Mouse (Mus musculus) v-Abl transformed pro-B cells (cell line): ENCODE measurements around the gene Fam222b.
"Not testable (repeated sequence)": the region's sequence is repeated elsewhere in the genome, so short reads cannot be mapped to it uniquely, and the experiment has no call there.

Experiments used
- in situ Hi-C, 2 experiments: fragments of 400-800 bp; cut with MboI; formaldehyde crosslinking; loops; one replicate each; pipeline ENCODE4 v1.15.1; 2025; ENCODE audit not compliant: unreplicated experiment in 2 of 2

Gene Fam222b

GRCm38 (mm10) chr11:78176905-78177331 lies 82.5 kb downstream of the Fam222b start:
- in situ Hi-C loops = loop anchor here (5.0 to 10.0 kb wide), 6 partner anchors 120 to 352 kb away; partner anchors contain the start of gene Phf12 (in 1 of the 2)

GRCm38 (mm10) chr11:78177437-78177836 lies 83.0 kb downstream of the Fam222b start:
- in situ Hi-C loops = loop anchor here (5.0 to 10.0 kb wide), 6 partner anchors 120 to 353 kb away; partner anchors contain the start of gene Phf12 (in 1 of the 2)

GRCm38 (mm10) chr11:78177903-78178858 lies 83.7 kb downstream of the Fam222b start:
- in situ Hi-C loops = loop anchor here (5.0 to 10.0 kb wide), 6 partner anchors 121 to 353 kb away; partner anchors contain the start of gene Phf12 (in 1 of the 2)

- in situ Hi-C loops = loop anchor here (5.0 to 10.0 kb wide), 6 partner anchors 122 to 354 kb away; partner anchors contain the start of gene Phf12 (in 1 of the 2)
These were observed 84.5 kb downstream of the Fam222b start for GRCm38 (mm10) chr11:78178859-78179437.

- in situ Hi-C loops = loop anchor here (5.0 to 10.0 kb wide), 6 partner anchors 122 to 355 kb away; partner anchors contain the start of gene Phf12 (in 1 of the 2)
These were observed 85.1 kb downstream of the Fam222b start for GRCm38 (mm10) chr11:78179438-78179999.

- in situ Hi-C loops = no loop called here
These were observed 85.8 kb downstream of the Fam222b start for GRCm38 (mm10) chr11:78180081-78180761.

- in situ Hi-C loops = no loop called here
These were observed 87.4 kb downstream of the Fam222b start for GRCm38 (mm10) chr11:78181830-78182357.

GRCm38 (mm10) chr11:78182450-78182849 lies 88.0 kb downstream of the Fam222b start:
- in situ Hi-C loops = no loop called here

GRCm38 (mm10) chr11:78182961-78183844 lies 88.7 kb downstream of the Fam222b start, which contains the start of gene Rpl23a:
Rpl23a (minus strand) TSS chr11:78183584.
- in situ Hi-C loops = no loop called here

GRCm38 (mm10) chr11:78183884-78184514 lies 89.5 kb downstream of the Fam222b start:
- in situ Hi-C loops = no loop called here

GRCm38 (mm10) chr11:78184702-78185101 lies 90.2 kb downstream of the Fam222b start:
- in situ Hi-C loops = not testable (repeated sequence)

- in situ Hi-C loops = no loop called here
These were observed 94.1 kb downstream of the Fam222b start, which contains the start of gene Rab34 for GRCm38 (mm10) chr11:78188331-78189233. Rab34 (plus strand) TSS chr11:78188430.

- in situ Hi-C loops = no loop called here
These were observed 95.0 kb downstream of the Fam222b start for GRCm38 (mm10) chr11:78189234-78190040.

- in situ Hi-C loops = no loop called here
These were observed 95.6 kb downstream of the Fam222b start for GRCm38 (mm10) chr11:78190041-78190440.

- in situ Hi-C loops = no loop called here
These were observed 98.7 kb downstream of the Fam222b start, which contains the start of gene Proca1 for GRCm38 (mm10) chr11:78193113-78193512. Proca1 (plus strand) TSS chr11:78193392.

- in situ Hi-C loops = no loop called here
These were observed 100.1 kb downstream of the Fam222b start for GRCm38 (mm10) chr11:78194411-78195100.
